Mouse (Mus musculus) MEL (cell line): ENCODE data around the gene Xrcc6.

Experiments
- CTCF ChIP-seq, 3 experiments: IDR thresholded peaks in 2 of 3; conservative IDR thresholded peaks in 1 of 3; 2 replicates each; pipeline ENCODE4 v1.5.1; 2011 to 2012; ENCODE audit warnings: low read length in 3 of 3, low read depth in 2 of 3, mild to moderate bottlenecking in 2 of 3, improper control_type of control experiment in 1 of 3, inconsistent platforms in 1 of 3, mixed read lengths in 1 of 3, moderate library complexity in 1 of 3; ENCODE audit not compliant: control insufficient read depth in 1 of 3, insufficient read depth in 1 of 3, poor library complexity in 1 of 3, severe bottlenecking in 1 of 3
- E2F4 ChIP-seq: IDR thresholded peaks from 2 replicates; pipeline ENCODE4 v1.6.1; 2011; ENCODE audit warnings: low read depth, low read length, improper control_type of control experiment, borderline replicate concordance
- GATA1 ChIP-seq: IDR thresholded peaks from 2 replicates; pipeline ENCODE4 v1.6.1; 2011; ENCODE audit warnings: low read depth, low read length, improper control_type of control experiment

- TF ChIP-seq E2F4 (no peak), GATA1 (peak; percentile 66), CTCF (IDR thresholded peaks at IDR 0.05 in 2 of 3, conservative IDR thresholded peaks at IDR 0.05 in 1 of 3; ENCODE audit: control insufficient read depth in 1 of 3, insufficient read depth in 1 of 3, low read depth in 2 of 3, low read length in 3 of 3, poor library complexity in 1 of 3, severe bottlenecking in 1 of 3) (no peak; a peak in 1 of 6 replicates)
These were observed 2.9 kb downstream of the Xrcc6 start for GRCm38 (mm10) chr15:81990549-81990948.
